Mouse (Mus musculus) embryonic facial prominence, embryonic 13.5 days (tissue): ENCODE data around the gene Wdfy3. TPM values are rescaled to one million over a fixed set of nuclear protein-coding genes. Genes with fewer than 3 reads are reported as not detected.

Source experiments
- ATAC-seq: fragments of 200-750 bp; cut with Nextera tagmentation; 2 replicates; pipeline ENCODE4 v1.8.0; 2017; ENCODE audit warnings: low read depth; ENCODE audit not compliant: insufficient number of reproducible peaks, insufficient read depth, low FRiP score, low TSS enrichment
- H3K27ac ChIP-seq: fragments of 300-500 bp; sonication (generic); 2 replicates; pipeline ENCODE4 v1.5.1; 2015; ENCODE audit warnings: moderate library complexity, mild to moderate bottlenecking, inconsistent platforms
- H3K27me3 ChIP-seq: fragments of 300-500 bp; sonication (generic); 2 replicates; pipeline ENCODE4 v1.6.1; 2015; ENCODE audit warnings: mild to moderate bottlenecking, inconsistent platforms
- H3K36me3 ChIP-seq: fragments of 300-500 bp; sonication (generic); 2 replicates; pipeline ENCODE4 v1.6.1; 2015; ENCODE audit warnings: mild to moderate bottlenecking, inconsistent platforms
- H3K4me1 ChIP-seq: fragments of 300-500 bp; sonication (generic); 2 replicates; pipeline ENCODE4 v1.6.1; 2015; ENCODE audit warnings: inconsistent platforms
- H3K4me2 ChIP-seq: fragments of 300-500 bp; sonication (generic); 2 replicates; pipeline ENCODE4 v1.6.1; 2015; ENCODE audit warnings: moderate library complexity, mild to moderate bottlenecking, inconsistent platforms
- H3K4me3 ChIP-seq: fragments of 300-500 bp; sonication (generic); 2 replicates; pipeline ENCODE4 v1.5.1; 2015; ENCODE audit warnings: mild to moderate bottlenecking, inconsistent platforms
- H3K9ac ChIP-seq: fragments of 300-500 bp; sonication (generic); 2 replicates; pipeline ENCODE4 v1.6.1; 2015; ENCODE audit warnings: mild to moderate bottlenecking, inconsistent platforms
- H3K9me3 ChIP-seq: fragments of 300-500 bp; sonication (generic); 2 replicates; pipeline ENCODE4 v1.6.1; 2016; ENCODE audit warnings: inconsistent platforms
- WGBS: fragments of 180-500 bp; shearing (Covaris S2); methylation state at CpG from one replicate; pipeline ENCODE4 v1.1.7; 2015; ENCODE audit warnings: mixed read lengths; 5-methylcytosine and 5-hydroxymethylcytosine counted together
- polyA plus RNA-seq: library from polyadenylated mRNA; unstranded; fragments of >200 nt; fragmentation: Nextera tagmentation; extraction: Ambion mirVana; gene quantifications from 2 replicates; pipeline ENCODE4 v1.2.1, GENCODE M21; 2015

Wdfy3 gene
- polyA plus RNA-seq, 1 experiment from 2014 or later = 19.1 TPM

DNA sequence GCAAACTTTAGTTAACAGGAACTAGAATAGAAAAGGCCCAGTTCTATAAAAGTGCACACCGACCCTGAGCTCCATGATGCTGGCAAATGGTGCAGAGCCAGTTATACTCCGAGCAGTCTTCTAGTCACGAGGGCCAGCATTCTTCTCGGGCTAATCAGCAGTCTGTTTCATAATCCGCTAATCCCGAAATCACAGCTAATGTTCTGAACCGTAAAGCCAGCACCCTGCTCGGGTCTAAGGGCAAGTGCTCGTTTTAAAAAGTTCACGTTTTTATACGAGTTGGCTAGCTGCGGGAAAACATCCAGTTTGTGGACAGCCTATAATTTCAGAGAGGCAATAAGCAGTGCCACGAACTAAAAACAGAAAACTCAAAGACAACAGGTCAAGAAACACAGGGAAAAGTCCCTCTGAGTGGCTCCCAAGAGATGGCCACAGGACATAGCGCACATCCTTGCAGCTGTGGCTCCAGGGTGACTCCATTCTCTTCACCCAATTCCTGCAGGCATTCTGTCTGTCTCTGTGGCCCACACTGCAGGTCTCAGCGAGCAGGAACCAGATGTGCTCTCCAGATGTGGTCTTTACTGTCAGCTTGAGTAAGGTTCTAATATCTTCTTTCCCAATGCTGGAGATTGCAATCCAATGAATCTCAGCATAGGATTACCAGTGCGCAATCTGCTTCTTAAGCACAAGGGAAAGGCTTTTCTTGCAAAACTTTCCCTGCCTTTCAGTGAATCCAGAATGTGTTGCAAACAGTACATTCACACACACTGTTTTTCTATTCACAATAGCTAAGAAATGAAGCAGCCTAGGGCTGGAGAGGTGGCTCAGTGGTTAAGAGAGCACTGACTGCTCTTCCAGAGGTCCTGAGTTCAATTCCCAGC lies 47.5 kb downstream of the Wdfy3 start:
- H3K27ac ChIP-seq = no peak overlapping the region

DNA sequence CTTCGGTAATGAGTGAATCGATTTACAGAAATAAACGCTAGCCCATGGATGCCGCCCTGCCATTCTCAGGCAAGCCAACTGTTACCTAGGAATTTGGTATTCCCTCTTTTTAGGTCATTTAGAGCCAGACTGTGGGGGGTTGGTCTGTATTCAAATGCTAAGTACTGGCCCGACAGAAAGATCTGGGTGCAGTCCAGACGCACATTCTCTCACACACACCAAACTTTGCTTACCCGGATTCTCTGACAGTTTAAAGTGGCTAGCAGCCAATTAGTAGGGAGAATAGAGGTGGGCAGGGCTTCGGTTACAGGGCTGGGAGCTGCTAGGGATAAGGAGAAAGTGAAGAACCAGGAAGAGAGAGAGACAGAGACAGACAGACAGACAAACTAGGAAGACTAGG lies 55.5 kb downstream of the Wdfy3 start:
- Histone ChIP-seq H3K36me3 (peaks cover 23% of the 10 kb centered on the region), H3K9ac (no peak overlapping the region), H3K9me3 (no peaks in the 10 kb centered on the region), H3K27me3 (no peaks in the 10 kb centered on the region), H3K27ac (no peak overlapping the region), H3K4me3 (no peak overlapping the region), H3K4me2 (no peak overlapping the region), H3K4me1 (no peaks in the 10 kb centered on the region)
- 89% methylated on average over 8 of the region's 8 CpGs for WGBS
- ATAC-seq = no peak

More for the DNA sequence above, 47.5 kb downstream of the Wdfy3 start:
- no peak for ATAC-seq
- H3K4me3 ChIP-seq = no peak overlapping the region
- no peaks in the 10 kb centered on the region for H3K9me3 ChIP-seq
- H3K27me3 ChIP-seq = no peaks in the 10 kb centered on the region
- H3K4me1 ChIP-seq = no peaks in the 10 kb centered on the region
- H3K9ac ChIP-seq = no peak overlapping the region
- peaks cover 62% of the 10 kb centered on the region for H3K36me3 ChIP-seq
- WGBS = 84% methylated on average over 16 of the region's 16 CpGs
- H3K4me2 ChIP-seq = no peak overlapping the region

GRCm38 (mm10) chr5:102013781-102014180 lies 55.9 kb downstream of the Wdfy3 start:
- Histone ChIP-seq H3K27me3 (no peaks in the 10 kb centered on the region), H3K4me2 (no peak overlapping the region), H3K9me3 (no peaks in the 10 kb centered on the region), H3K27ac (no peak overlapping the region), H3K4me1 (no peaks in the 10 kb centered on the region), H3K36me3 (peaks cover 24% of the 10 kb centered on the region), H3K4me3 (no peak overlapping the region), H3K9ac (no peak overlapping the region)
- ATAC-seq = no peak
- WGBS = 90% methylated on average over 7 of the region's 7 CpGs

- no peaks in the 10 kb centered on the region for H3K27me3 ChIP-seq
- H3K9me3 ChIP-seq = no peaks in the 10 kb centered on the region
- no peak overlapping the region for H3K4me3 ChIP-seq
- H3K4me2 ChIP-seq = no peak overlapping the region
- no peak overlapping the region for H3K9ac ChIP-seq
- H3K36me3 ChIP-seq = peaks cover 37% of the 10 kb centered on the region
- H3K4me1 ChIP-seq = no peaks in the 10 kb centered on the region
- WGBS = 88% methylated on average over 2 of the region's 2 CpGs
- H3K27ac ChIP-seq = no peak overlapping the region
- no peak for ATAC-seq
Observed at GRCm38 (mm10) chr5:102010961-102011360, 58.8 kb downstream of the Wdfy3 start.

DNA sequence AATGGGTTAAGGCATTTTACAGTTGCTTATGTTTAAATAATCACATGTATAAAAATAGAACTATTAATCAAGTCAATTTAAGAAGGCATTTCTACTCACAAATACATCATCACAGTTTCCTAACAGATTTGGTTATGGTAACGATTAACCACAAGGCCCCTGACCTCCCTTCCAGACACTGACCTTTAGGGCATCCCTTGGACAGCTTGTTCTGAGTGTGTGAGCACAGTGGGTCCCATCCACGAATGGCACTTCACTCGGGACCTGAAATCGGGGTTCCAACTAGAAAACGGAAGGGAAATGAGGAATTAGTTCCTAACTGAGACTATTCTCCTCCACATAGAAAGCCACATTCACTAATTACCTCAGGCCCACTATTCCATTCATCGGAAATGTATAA lies 60.1 kb downstream of the Wdfy3 start:
- Histone ChIP-seq H3K27me3 (no peaks in the 10 kb centered on the region), H3K9ac (no peak overlapping the region), H3K27ac (no peak overlapping the region), H3K4me1 (no peaks in the 10 kb centered on the region), H3K36me3 (peaks cover 30% of the 10 kb centered on the region), H3K4me3 (no peak overlapping the region), H3K9me3 (no peaks in the 10 kb centered on the region), H3K4me2 (no peak overlapping the region)
- 75% methylated on average over 6 of the region's 6 CpGs for WGBS
- no peak for ATAC-seq

GRCm38 (mm10) chr5:102008712-102009111 lies 61.0 kb downstream of the Wdfy3 start:
- Histone ChIP-seq H3K4me3 (no peak overlapping the region), H3K4me1 (no peaks in the 10 kb centered on the region), H3K4me2 (no peak overlapping the region), H3K36me3 (peaks cover 22% of the 10 kb centered on the region), H3K9me3 (no peaks in the 10 kb centered on the region), H3K27ac (no peak overlapping the region), H3K27me3 (no peaks in the 10 kb centered on the region), H3K9ac (no peak overlapping the region)
- ATAC-seq = no peak
- 85% methylated on average over 7 of the region's 7 CpGs for WGBS

DNA sequence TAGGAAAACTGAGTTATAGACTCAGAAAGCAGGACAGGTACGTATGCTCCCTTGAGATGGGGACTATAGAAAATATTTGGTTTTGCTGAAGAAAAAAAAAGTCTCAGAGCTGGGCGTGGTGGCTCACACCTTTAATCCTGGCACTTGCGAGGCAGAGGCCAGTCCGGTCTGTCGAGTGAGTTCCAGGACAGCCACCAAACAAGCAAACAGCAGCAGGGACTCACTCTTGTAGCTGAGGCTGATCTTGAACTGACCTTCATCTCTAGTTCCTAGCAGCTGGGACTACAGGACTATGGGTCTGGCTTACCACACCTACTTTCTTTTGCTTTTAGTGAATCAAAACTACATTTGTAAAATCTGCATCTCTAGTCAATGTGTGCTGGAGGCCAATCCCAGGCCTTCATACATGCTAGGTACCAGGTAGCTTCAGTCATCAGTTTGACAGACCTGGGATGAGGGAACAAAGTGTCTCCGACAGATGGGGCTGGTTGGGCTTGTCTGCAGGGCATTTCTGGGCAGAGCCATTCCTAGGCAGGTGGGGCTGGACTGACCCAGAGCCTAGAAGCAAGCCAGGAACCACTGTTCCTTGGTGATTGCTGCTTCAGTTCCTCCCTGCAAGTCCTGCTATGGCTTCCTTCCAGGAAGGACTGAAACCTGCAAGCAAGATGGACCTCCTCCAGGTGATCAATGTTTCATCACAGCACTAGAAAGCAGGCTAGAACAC lies 63.3 kb downstream of the Wdfy3 start:
- no peaks in the 10 kb centered on the region for H3K9me3 ChIP-seq
- H3K4me2 ChIP-seq = no peak overlapping the region
- H3K36me3 ChIP-seq = peaks cover 18% of the 10 kb centered on the region
- no peak overlapping the region for H3K27ac ChIP-seq
- no peaks in the 10 kb centered on the region for H3K27me3 ChIP-seq
- ATAC-seq = no peak
- H3K9ac ChIP-seq = no peak overlapping the region
- H3K4me1 ChIP-seq = no peaks in the 10 kb centered on the region
- 82% methylated on average over 6 of the region's 6 CpGs for WGBS
- H3K4me3 ChIP-seq = no peak overlapping the region

GRCm38 (mm10) chr5:102003371-102003770 lies 66.3 kb downstream of the Wdfy3 start:
- WGBS = 71% methylated on average over 3 of the region's 3 CpGs
- no peak overlapping the region for H3K4me2 ChIP-seq
- H3K9me3 ChIP-seq = no peaks in the 10 kb centered on the region
- ATAC-seq = no peak
- no peak overlapping the region for H3K4me3 ChIP-seq
- H3K9ac ChIP-seq = no peak overlapping the region
- peaks cover 17% of the 10 kb centered on the region for H3K4me1 ChIP-seq
- peaks cover 13% of the 10 kb centered on the region for H3K36me3 ChIP-seq
- H3K27me3 ChIP-seq = no peaks in the 10 kb centered on the region
- peak overlapping the region; percentile 55; the same call in 1 of the 2 replicates for H3K27ac ChIP-seq

GRCm38 (mm10) chr5:102001026-102001425 lies 68.7 kb downstream of the Wdfy3 start:
- no peak for ATAC-seq
- Histone ChIP-seq H3K27me3 (no peaks in the 10 kb centered on the region), H3K27ac (no peak overlapping the region), H3K4me3 (no peak overlapping the region), H3K9me3 (no peaks in the 10 kb centered on the region), H3K4me1 (peaks cover 17% of the 10 kb centered on the region), H3K9ac (no peak overlapping the region), H3K36me3 (peaks cover 10% of the 10 kb centered on the region), H3K4me2 (no peak overlapping the region)
- WGBS = 84% methylated on average over 8 of the region's 8 CpGs

DNA sequence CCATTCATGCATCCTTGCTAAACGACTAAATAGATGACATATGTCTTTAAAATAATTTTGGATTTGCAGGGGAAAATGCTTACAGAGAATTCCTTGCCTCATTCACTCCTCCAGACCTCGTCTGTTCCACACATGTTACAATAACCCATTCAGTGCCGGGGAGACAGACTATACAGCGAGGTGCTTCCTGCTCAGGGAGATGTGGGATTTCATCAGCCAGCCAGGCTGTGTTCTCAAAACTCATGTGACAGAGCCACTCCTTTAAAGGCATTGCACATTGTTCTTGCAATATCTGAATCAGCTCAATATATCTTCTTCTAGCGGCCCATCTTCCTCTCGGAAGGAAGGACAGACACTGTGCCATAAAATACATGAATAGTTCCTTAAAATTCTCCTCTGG lies 70.8 kb downstream of the Wdfy3 start:
- no peak for ATAC-seq
- Histone ChIP-seq H3K27ac (peak overlapping the region; percentile 23; the same call in 1 of the 2 replicates), H3K9ac (no peak overlapping the region), H3K36me3 (peaks cover 8% of the 10 kb centered on the region; the same call in 1 of the 2 replicates), H3K4me2 (no peak overlapping the region), H3K4me3 (no peak overlapping the region), H3K27me3 (no peaks in the 10 kb centered on the region), H3K9me3 (no peaks in the 10 kb centered on the region), H3K4me1 (peaks cover 22% of the 10 kb centered on the region)
- 35% methylated on average over 6 of the region's 6 CpGs for WGBS

DNA sequence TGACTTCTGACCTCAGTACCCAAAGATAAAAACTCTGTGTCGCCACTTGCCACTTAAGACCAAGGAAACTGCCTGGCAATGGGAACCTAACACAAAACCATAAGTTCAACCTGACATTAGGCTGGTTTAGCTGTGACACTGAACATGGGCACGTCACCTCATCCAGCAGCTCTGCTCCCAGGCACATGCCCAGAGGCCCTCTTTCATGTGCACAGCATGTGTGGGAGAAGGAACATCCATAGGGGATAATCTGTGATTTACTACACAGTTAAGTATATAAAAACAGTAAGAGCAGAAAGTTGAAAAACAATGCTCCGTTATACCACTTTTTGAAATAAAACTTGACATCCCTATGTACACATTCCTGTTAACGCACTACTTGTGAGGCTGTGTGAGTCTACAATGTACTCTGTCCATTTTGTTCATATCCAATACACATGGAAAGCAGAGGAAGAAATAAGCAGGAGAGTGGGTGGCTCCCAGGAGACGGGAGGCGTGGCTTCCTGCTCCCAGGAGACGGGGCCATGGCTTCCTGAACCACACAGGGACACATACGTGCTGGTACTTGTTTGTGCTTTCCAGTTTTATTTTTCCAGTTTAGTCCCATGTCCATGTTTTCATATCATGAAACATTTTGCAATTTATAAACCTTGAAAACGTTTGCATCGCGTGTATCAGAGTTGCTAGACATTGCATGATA lies 73.5 kb downstream of the Wdfy3 start:
- H3K27me3 ChIP-seq = no peaks in the 10 kb centered on the region
- no peak overlapping the region for H3K4me3 ChIP-seq
- H3K36me3 ChIP-seq = peaks cover 12% of the 10 kb centered on the region
- H3K9me3 ChIP-seq = no peaks in the 10 kb centered on the region
- 88% methylated on average over 11 of the region's 11 CpGs for WGBS
- H3K27ac ChIP-seq = no peak overlapping the region
- ATAC-seq = no peak
- H3K9ac ChIP-seq = no peak overlapping the region
- peaks cover 23% of the 10 kb centered on the region for H3K4me1 ChIP-seq
- no peak overlapping the region for H3K4me2 ChIP-seq
